Mouse (Mus musculus): ENCODE data around the gene Fam45a. TPM values are rescaled to one million over a fixed set of nuclear protein-coding genes. Genes with fewer than 3 reads are reported as not detected.
A peak's percentile ranks its signal among the peaks of the same experiment; 100 is the strongest.
"Not testable (repeated sequence)": the region's sequence is repeated elsewhere in the genome, so short reads cannot be mapped to it uniquely, and the experiment has no call there.

The Fam45a gene
- polyA plus RNA-seq, 1 experiment from 2014 or later = 25.8 TPM

- Histone ChIP-seq H3K27ac (no peak overlapping the region), H3K27me3 (ENCODE audit: low read depth, poor library complexity, severe bottlenecking) (no peaks in the 10 kb centered on the region), H3K36me3 (no peaks in the 10 kb centered on the region), H3K9me3 (replicated peaks) (no peaks in the 10 kb centered on the region), H3K4me1 (no peaks in the 10 kb centered on the region), H3K4me3 (no peak overlapping the region)
- whole genome bisulfite sequencing = 90% methylated on average over 2 of the region's 2 CpGs
- DNase-seq (ENCODE audit: low spot score) = no peak
These were observed 16.1 kb upstream of the Fam45a start for GRCm38 (mm10) chr19:60795244-60795643.

GRCm38 (mm10) chr19:60797415-60797814 is 14.0 kb upstream of the Fam45a start:
- H3K27ac ChIP-seq = no peak overlapping the region
- WGBS = 91% methylated on average over 2 of the region's 2 CpGs
- no peak for DNase-seq (ENCODE audit: low spot score)
- H3K4me3 ChIP-seq = no peak overlapping the region
- H3K4me1 ChIP-seq = no peaks in the 10 kb centered on the region
- no peaks in the 10 kb centered on the region for H3K27me3 ChIP-seq (ENCODE audit: low read depth, poor library complexity, severe bottlenecking)
- no peaks in the 10 kb centered on the region for H3K36me3 ChIP-seq
- H3K9me3 ChIP-seq (replicated peaks) = no peaks in the 10 kb centered on the region

GRCm38 (mm10) chr19:60799867-60800569 is 11.4 kb upstream of the Fam45a start:
- 80% methylated on average over 7 of the region's 7 CpGs for WGBS
- no peaks in the 10 kb centered on the region for H3K27me3 ChIP-seq (ENCODE audit: low read depth, poor library complexity, severe bottlenecking)
- H3K4me3 ChIP-seq = no peak overlapping the region
- no peaks in the 10 kb centered on the region for H3K9me3 ChIP-seq (replicated peaks)
- no peaks in the 10 kb centered on the region for H3K4me1 ChIP-seq
- no peak overlapping the region for H3K27ac ChIP-seq
- DNase-seq (ENCODE audit: low spot score) = no peak
- no peaks in the 10 kb centered on the region for H3K36me3 ChIP-seq

- Histone ChIP-seq H3K4me3 (no peak overlapping the region), H3K36me3 (no peaks in the 10 kb centered on the region), H3K4me1 (no peaks in the 10 kb centered on the region), H3K27me3 (ENCODE audit: low read depth, poor library complexity, severe bottlenecking) (no peaks in the 10 kb centered on the region), H3K27ac (no peak overlapping the region), H3K9me3 (replicated peaks) (no peaks in the 10 kb centered on the region)
- DNase-seq (ENCODE audit: low spot score) = no peak
- WGBS = 76% methylated on average over 2 of the region's 2 CpGs
These were observed 6.5 kb upstream of the Fam45a start for GRCm38 (mm10) chr19:60804903-60805302.

GRCm38 (mm10) chr19:60809927-60810326 is 1.5 kb upstream of the Fam45a start:
- Histone ChIP-seq H3K4me1 (peaks cover 15% of the 10 kb centered on the region), H3K27me3 (ENCODE audit: low read depth, poor library complexity, severe bottlenecking) (no peaks in the 10 kb centered on the region), H3K27ac (no peak overlapping the region), H3K9me3 (replicated peaks) (no peaks in the 10 kb centered on the region), H3K4me3 (no peak overlapping the region), H3K36me3 (peaks cover 7% of the 10 kb centered on the region)
- 94% methylated on average over 2 of the region's 2 CpGs for WGBS
- DNase-seq (ENCODE audit: low spot score) = no peak

- no peaks in the 10 kb centered on the region for H3K27me3 ChIP-seq (ENCODE audit: low read depth, poor library complexity, severe bottlenecking)
- peak overlapping the region; percentile 84 for H3K4me3 ChIP-seq
- DNase-seq (ENCODE audit: low spot score) = no peak
- peaks cover 26% of the 10 kb centered on the region for H3K36me3 ChIP-seq
- H3K9me3 ChIP-seq (replicated peaks) = no peaks in the 10 kb centered on the region
- H3K27ac ChIP-seq = peak overlapping the region; percentile 92
- WGBS = 28% methylated on average over 10 of the region's 10 CpGs
- H3K4me1 ChIP-seq = peaks cover 15% of the 10 kb centered on the region
These were observed 628 bp downstream of the Fam45a start for GRCm38 (mm10) chr19:60812036-60812389.

- H3K36me3 ChIP-seq = peaks cover 36% of the 10 kb centered on the region
- peaks cover 15% of the 10 kb centered on the region for H3K4me1 ChIP-seq
- H3K27ac ChIP-seq = no peak overlapping the region
- H3K9me3 ChIP-seq (replicated peaks) = no peaks in the 10 kb centered on the region
- no peak overlapping the region for H3K4me3 ChIP-seq
- WGBS = 96% methylated on average over 6 of the region's 6 CpGs
- DNase-seq (ENCODE audit: low spot score) = no peak
- H3K27me3 ChIP-seq (ENCODE audit: low read depth, poor library complexity, severe bottlenecking) = no peaks in the 10 kb centered on the region
These were observed 1.7 kb downstream of the Fam45a start for GRCm38 (mm10) chr19:60813133-60813532.

- WGBS = 95% methylated on average over 6 of the region's 6 CpGs
- H3K36me3 ChIP-seq = peaks cover 88% of the 10 kb centered on the region
These were observed 7.3 kb downstream of the Fam45a start for GRCm38 (mm10) chr19:60818677-60819076.

GRCm38 (mm10) chr19:60837747-60838146 is 26.4 kb downstream of the Fam45a start:
- H3K4me1 ChIP-seq = no peaks in the 10 kb centered on the region
- H3K4me3 ChIP-seq = no peak overlapping the region
- 78% methylated on average over 1 of the region's 1 CpGs for WGBS
- H3K27ac ChIP-seq = no peak overlapping the region
- peak; percentile 76 for DNase-seq (ENCODE audit: low spot score)
- no peaks in the 10 kb centered on the region for H3K27me3 ChIP-seq (ENCODE audit: low read depth, poor library complexity, severe bottlenecking)
- H3K36me3 ChIP-seq = peaks cover 79% of the 10 kb centered on the region
- H3K9me3 ChIP-seq (replicated peaks) = no peaks in the 10 kb centered on the region

More at GRCm38 (mm10) chr19:60818677-60819076, 7.3 kb downstream of the Fam45a start:
- DNase-seq (ENCODE audit: low spot score) = no peak
- Histone ChIP-seq H3K27ac (no peak overlapping the region), H3K27me3 (ENCODE audit: low read depth, poor library complexity, severe bottlenecking) (no peaks in the 10 kb centered on the region), H3K9me3 (replicated peaks) (no peaks in the 10 kb centered on the region), H3K4me3 (no peak overlapping the region), H3K4me1 (no peaks in the 10 kb centered on the region)

- Histone ChIP-seq H3K9me3 (replicated peaks) (no peaks in the 10 kb centered on the region), H3K4me3 (no peak overlapping the region), H3K4me1 (no peaks in the 10 kb centered on the region), H3K27me3 (ENCODE audit: low read depth, poor library complexity, severe bottlenecking) (no peaks in the 10 kb centered on the region), H3K27ac (no peak overlapping the region), H3K36me3 (peaks cover 30% of the 10 kb centered on the region)
- DNase-seq (ENCODE audit: low spot score) = no peak
These were observed 31.9 kb downstream of the Fam45a start for GRCm38 (mm10) chr19:60843324-60843723.

GRCm38 (mm10) chr19:60845731-60846130 is 34.3 kb downstream of the Fam45a start:
- no peak overlapping the region for H3K4me3 ChIP-seq
- H3K27me3 ChIP-seq (ENCODE audit: low read depth, poor library complexity, severe bottlenecking) = no peaks in the 10 kb centered on the region
- no peaks in the 10 kb centered on the region for H3K4me1 ChIP-seq
- no peak overlapping the region for H3K27ac ChIP-seq
- no peaks in the 10 kb centered on the region for H3K9me3 ChIP-seq (replicated peaks)
- H3K36me3 ChIP-seq = peaks cover 22% of the 10 kb centered on the region
- no peak for DNase-seq (ENCODE audit: low spot score)

- H3K4me1 ChIP-seq = peaks cover 7% of the 10 kb centered on the region; the same call in 1 of the 2 replicates
- peak; percentile 87 for DNase-seq (ENCODE audit: low spot score)
- peaks cover 30% of the 10 kb centered on the region for H3K36me3 ChIP-seq
- H3K27ac ChIP-seq = peak within 1 kb of the TSS; percentile 85
- WGBS = 5% methylated on average over 30 of the region's 30 CpGs
- no peaks in the 10 kb centered on the region for H3K27me3 ChIP-seq (ENCODE audit: low read depth, poor library complexity, severe bottlenecking)
- no peaks in the 10 kb centered on the region for H3K9me3 ChIP-seq (replicated peaks)
- H3K4me3 ChIP-seq = peak within 1 kb of the TSS; percentile 69
These were observed 49.7 kb downstream of the Fam45a start, which contains the start of gene Sfxn4 for GRCm38 (mm10) chr19:60860868-60861700. TSS of gene Sfxn4 (minus strand) at chr19:60861479.

GRCm38 (mm10) chr19:60866169-60866568 is 54.8 kb downstream of the Fam45a start:
- DNase-seq (ENCODE audit: low spot score); H3K27ac ChIP-seq; H3K4me1 ChIP-seq; H3K9me3 ChIP-seq (replicated peaks); H3K4me3 ChIP-seq; H3K27me3 ChIP-seq (ENCODE audit: low read depth, poor library complexity, severe bottlenecking): not testable (repeated sequence)
- WGBS = 97% methylated on average over 4 of the region's 4 CpGs
- H3K36me3 ChIP-seq = peaks cover 59% of the 10 kb centered on the region

Data from limb, embryonic 10.5 days (tissue).